Mouse (Mus musculus) heart, embryonic 10.5 days (tissue): ENCODE data around the gene Idh3b. TPM values are rescaled to one million over a fixed set of nuclear protein-coding genes. Genes with fewer than 3 reads are reported as not detected.

Source experiments
- DNase-seq: peaks from one replicate; pipeline ENCODE4 v3.0.0-alpha.2; 2017; ENCODE audit warnings: low spot score
- H3K27ac ChIP-seq: fragments of 300-500 bp; sonication (generic); 2 replicates; pipeline ENCODE4 v1.5.1; 2016; ENCODE audit warnings: mild to moderate bottlenecking
- H3K27me3 ChIP-seq: fragments of 300-500 bp; sonication (generic); 2 replicates; pipeline ENCODE4 v1.6.1; 2016; ENCODE audit warnings: mild to moderate bottlenecking; ENCODE audit not compliant: poor library complexity, insufficient read depth, severe bottlenecking
- H3K36me3 ChIP-seq: fragments of 300-500 bp; sonication (generic); 2 replicates; pipeline ENCODE4 v1.6.1; 2016; ENCODE audit warnings: mild to moderate bottlenecking, moderate library complexity
- H3K4me1 ChIP-seq: fragments of 300-500 bp; sonication (generic); 2 replicates; pipeline ENCODE4 v1.6.1; 2016; ENCODE audit warnings: mild to moderate bottlenecking
- H3K4me3 ChIP-seq: fragments of 300-500 bp; sonication (generic); 2 replicates; pipeline ENCODE4 v1.5.1; 2016; ENCODE audit warnings: mild to moderate bottlenecking, moderate library complexity
- H3K9me3 ChIP-seq: fragments of 300-500 bp; sonication (generic); 2 replicates; pipeline ENCODE4 v1.6.1; 2016; ENCODE audit warnings: mild to moderate bottlenecking, moderate library complexity
- WGBS: fragments of 180-500 bp; shearing (Covaris S2); methylation state at CpG from one replicate; pipeline ENCODE4 v1.1.7; 2016; 5-methylcytosine and 5-hydroxymethylcytosine counted together
- polyA plus RNA-seq: library from polyadenylated mRNA; unstranded; fragments of >200 nt; fragmentation: Nextera tagmentation; extraction: Ambion mirVana; gene quantifications from 2 replicates; pipeline ENCODE4 v1.2.1, GENCODE M21; 2016

Gene Idh3b
- polyA plus RNA-seq = 198 and 238 TPM in 2 replicates

- peaks cover 12% of the 10 kb centered on the region for H3K4me1 ChIP-seq
- peak; percentile 96 for DNase-seq
- WGBS = under 1% methylated on average over 51 of the region's 51 CpGs
- H3K4me3 ChIP-seq = peak within 1 kb of the TSS; percentile 98
- no peaks in the 10 kb centered on the region for H3K9me3 ChIP-seq
- H3K27ac ChIP-seq = peak within 1 kb of the TSS; percentile 96
- no peaks in the 10 kb centered on the region for H3K27me3 ChIP-seq
- peaks cover 31% of the 10 kb centered on the region for H3K36me3 ChIP-seq
Observed at GRCm38 (mm10) chr2:130283854-130284654, at the start of gene Idh3b. TSS of gene Idh3b (minus strand) at chr2:130284547.

GRCm38 (mm10) chr2:130329502-130329901, 45.2 kb upstream of the Idh3b start:
- Histone ChIP-seq H3K36me3 (no peaks in the 10 kb centered on the region), H3K27me3 (no peaks in the 10 kb centered on the region), H3K4me1 (no peaks in the 10 kb centered on the region), H3K9me3 (no peaks in the 10 kb centered on the region), H3K27ac (no peak overlapping the region), H3K4me3 (no peak overlapping the region)
- no peak for DNase-seq
- 84% methylated on average over 2 of the region's 2 CpGs for WGBS

DNA sequence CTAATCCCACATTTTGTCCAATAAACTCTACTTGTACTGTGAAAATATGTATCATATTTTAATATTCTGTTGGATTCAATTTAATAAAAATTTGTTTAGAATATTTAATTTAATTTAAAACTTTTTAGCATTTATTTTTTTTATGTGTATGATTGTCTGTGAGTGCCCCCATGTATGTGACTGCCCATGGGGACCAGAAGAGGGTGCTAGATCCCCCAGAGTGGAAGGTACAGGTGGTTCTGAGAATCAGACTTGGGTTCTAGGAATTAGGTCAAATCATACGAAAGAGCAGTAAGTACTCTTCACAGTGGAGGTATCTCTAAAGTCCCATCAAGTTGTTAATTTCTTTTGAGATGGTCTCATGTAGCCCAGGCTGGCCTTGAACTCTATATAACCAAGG, 42.7 kb upstream of the Idh3b start:
- 72% methylated on average over 1 of the region's 1 CpGs for WGBS
- H3K27me3 ChIP-seq = no peaks in the 10 kb centered on the region
- no peak for DNase-seq

GRCm38 (mm10) chr2:130303014-130303413, 18.7 kb upstream of the Idh3b start:
- 55% methylated on average over 4 of the region's 4 CpGs for WGBS
- Histone ChIP-seq H3K4me1 (no peaks in the 10 kb centered on the region), H3K36me3 (peaks cover 19% of the 10 kb centered on the region), H3K4me3 (no peak overlapping the region), H3K27me3 (peaks cover 8% of the 10 kb centered on the region), H3K27ac (no peak overlapping the region), H3K9me3 (no peaks in the 10 kb centered on the region)
- no peak for DNase-seq

More for the DNA sequence above, 42.7 kb upstream of the Idh3b start:
- Histone ChIP-seq H3K4me3 (no peak overlapping the region), H3K4me1 (no peaks in the 10 kb centered on the region), H3K36me3 (no peaks in the 10 kb centered on the region), H3K9me3 (no peaks in the 10 kb centered on the region), H3K27ac (no peak overlapping the region)

- DNase-seq = no peak
- peaks cover 58% of the 10 kb centered on the region for H3K27me3 ChIP-seq
- 69% methylated on average over 9 of the region's 9 CpGs for WGBS
Observed at GRCm38 (mm10) chr2:130297580-130297979, 13.2 kb upstream of the Idh3b start.

DNA sequence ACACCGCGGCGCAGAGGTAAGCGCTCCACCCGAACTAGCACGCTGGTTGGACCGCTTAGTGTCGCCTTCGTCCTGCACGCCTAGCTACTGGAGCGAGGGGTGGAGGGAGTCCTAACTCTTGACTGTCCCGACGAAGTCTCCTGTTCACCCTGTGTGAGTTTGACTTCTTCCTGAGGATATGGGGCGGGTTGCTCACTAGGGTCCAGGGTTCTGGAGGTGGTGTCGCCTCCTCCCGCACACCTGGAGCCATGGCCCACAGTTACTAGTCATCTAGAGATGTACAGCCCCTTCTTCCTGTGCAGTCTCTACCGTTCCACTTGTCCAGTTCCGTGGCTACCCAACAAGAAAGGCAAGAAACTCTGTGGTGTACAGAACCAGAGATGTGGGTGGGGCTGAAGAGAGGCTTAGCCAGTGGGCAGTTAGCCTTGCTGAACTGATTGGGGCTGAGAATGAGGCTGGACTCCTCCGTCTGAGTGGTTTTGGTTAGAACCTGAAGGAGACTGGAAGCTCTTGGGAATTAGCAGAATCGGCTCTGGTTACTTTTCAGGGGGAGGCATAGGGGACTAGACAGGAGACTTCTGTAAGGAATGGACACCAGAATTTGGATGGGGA, 11.9 kb upstream of the Idh3b start:
- WGBS = 2% methylated on average over 20 of the region's 20 CpGs
- Histone ChIP-seq H3K36me3 (0 out of 2 replicates have a peak, but pooled peaks cover 2% of the 10 kb centered on the region), H3K27ac (peak overlapping the region; percentile 83; the same call in 1 of the 2 replicates), H3K4me3 (peak overlapping the region; percentile 78), H3K4me1 (peaks cover 38% of the 10 kb centered on the region), H3K9me3 (no peaks in the 10 kb centered on the region), H3K27me3 (peaks cover 64% of the 10 kb centered on the region)
- no peak for DNase-seq

More at GRCm38 (mm10) chr2:130297580-130297979, 13.2 kb upstream of the Idh3b start:
- H3K4me1 ChIP-seq = peaks cover 35% of the 10 kb centered on the region
- H3K4me3 ChIP-seq = no peak overlapping the region
- no peak overlapping the region for H3K27ac ChIP-seq
- 0 out of 2 replicates have a peak, but pooled peaks cover 2% of the 10 kb centered on the region for H3K36me3 ChIP-seq
- H3K9me3 ChIP-seq = no peaks in the 10 kb centered on the region

GRCm38 (mm10) chr2:130295331-130296133, 11.2 kb upstream of the Idh3b start:
- WGBS = under 1% methylated on average over 71 of the region's 99 CpGs
- peaks cover 64% of the 10 kb centered on the region for H3K27me3 ChIP-seq
- no peak for DNase-seq

DNA sequence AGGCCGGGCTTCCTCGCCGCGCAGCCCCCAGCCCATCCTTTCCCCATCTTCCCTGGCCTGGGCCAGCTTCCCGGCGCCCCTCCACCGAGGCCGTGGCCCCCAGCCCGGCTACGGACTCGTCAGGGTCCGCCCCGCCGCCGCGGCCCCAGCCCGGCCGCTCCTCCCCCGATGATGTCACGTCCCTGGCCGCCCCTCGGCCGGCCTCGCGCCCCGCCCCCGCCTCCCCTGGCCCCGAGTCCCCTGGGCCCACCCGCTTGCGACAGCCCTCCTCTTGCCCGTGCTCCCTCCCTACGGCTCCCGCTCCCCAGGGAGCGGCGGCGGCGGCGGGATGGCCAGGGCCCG, 10.6 kb upstream of the Idh3b start, which contains the start of gene Ebf4:
TSS of gene Ebf4 (plus strand) at position 234 of the 342 bp plus-strand sequence.
- Histone ChIP-seq H3K4me3 (peak within 1 kb of the TSS; percentile 78), H3K9me3 (no peaks in the 10 kb centered on the region), H3K4me1 (peaks cover 38% of the 10 kb centered on the region), H3K27ac (peak within 1 kb of the TSS; percentile 83), H3K27me3 (peaks cover 64% of the 10 kb centered on the region), H3K36me3 (0 out of 2 replicates have a peak, but pooled peaks cover 2% of the 10 kb centered on the region)
- no peak for DNase-seq
- under 1% methylated on average over 36 of the region's 39 CpGs for WGBS

More at GRCm38 (mm10) chr2:130295331-130296133, 11.2 kb upstream of the Idh3b start:
- Histone ChIP-seq H3K27ac (peak overlapping the region; percentile 83), H3K4me1 (peaks cover 38% of the 10 kb centered on the region), H3K9me3 (no peaks in the 10 kb centered on the region), H3K4me3 (peak overlapping the region; percentile 78), H3K36me3 (0 out of 2 replicates have a peak, but pooled peaks cover 2% of the 10 kb centered on the region)

DNA sequence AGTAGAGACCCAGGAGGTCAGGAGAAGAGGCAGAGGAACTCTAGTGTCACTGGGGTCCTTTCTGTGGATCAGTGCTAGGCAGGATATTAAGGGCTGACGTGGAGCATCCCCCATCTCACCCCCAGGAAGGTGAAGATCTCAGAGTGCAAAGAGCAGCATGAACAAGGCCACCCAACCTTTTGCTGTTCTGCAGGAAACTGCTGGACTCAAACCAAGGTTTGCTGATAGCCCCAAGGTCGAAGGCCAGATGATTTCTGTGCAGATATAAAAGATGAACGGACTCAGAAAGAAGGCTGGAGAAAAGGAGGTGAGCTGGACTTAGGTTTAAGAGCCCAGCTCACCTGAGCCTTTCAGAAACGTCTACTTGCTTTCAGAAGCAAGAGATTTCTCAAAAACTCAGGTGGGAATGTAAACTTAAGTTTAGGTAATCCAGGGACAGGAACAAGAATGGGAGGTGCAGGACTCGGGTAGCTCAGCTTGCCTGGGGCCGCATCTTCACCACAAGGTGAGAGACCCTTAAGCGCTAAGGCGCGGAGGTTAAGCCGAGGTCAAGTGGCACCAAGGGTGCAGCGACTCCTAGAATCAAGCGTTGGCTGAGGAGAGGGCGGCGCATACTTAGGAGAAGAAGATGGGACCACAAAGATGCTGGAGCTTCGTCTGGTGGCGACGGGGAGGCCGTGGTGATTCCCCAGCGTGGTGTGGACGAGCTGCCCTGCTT, 10.0 kb upstream of the Idh3b start:
- H3K9me3 ChIP-seq = no peaks in the 10 kb centered on the region
- peak overlapping the region; percentile 78 for H3K4me3 ChIP-seq
- 0 out of 2 replicates have a peak, but pooled peaks cover 2% of the 10 kb centered on the region for H3K36me3 ChIP-seq
- H3K4me1 ChIP-seq = peaks cover 38% of the 10 kb centered on the region
- DNase-seq = no peak
- WGBS = 5% methylated on average over 20 of the region's 20 CpGs
- peaks cover 64% of the 10 kb centered on the region for H3K27me3 ChIP-seq
- peak overlapping the region; percentile 83 for H3K27ac ChIP-seq

DNA sequence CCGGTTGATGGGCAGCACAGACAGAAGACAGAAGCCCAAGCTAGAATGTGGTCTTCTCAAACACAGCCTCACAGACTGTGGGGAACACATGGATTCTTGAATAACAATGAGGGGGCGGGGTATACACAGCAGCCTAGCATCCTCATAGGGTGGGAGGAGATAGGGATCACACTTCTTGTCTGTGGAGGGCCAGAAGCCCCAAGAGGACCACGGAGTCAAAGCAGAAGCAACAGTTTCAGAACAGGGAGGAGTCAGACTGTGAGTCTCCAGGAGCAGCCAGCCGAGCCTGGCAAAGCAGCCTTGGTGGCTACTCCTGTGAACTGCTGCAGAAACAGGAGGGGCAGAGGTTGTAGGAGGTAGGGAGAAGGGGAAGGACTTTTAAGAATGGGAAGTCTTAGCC, 9.1 kb upstream of the Idh3b start:
- Histone ChIP-seq H3K4me3 (no peak overlapping the region), H3K9me3 (no peaks in the 10 kb centered on the region), H3K27me3 (peaks cover 63% of the 10 kb centered on the region), H3K4me1 (peaks cover 38% of the 10 kb centered on the region), H3K36me3 (0 out of 2 replicates have a peak, but pooled peaks cover 2% of the 10 kb centered on the region), H3K27ac (no peak overlapping the region)
- WGBS = 5% methylated on average over 4 of the region's 4 CpGs
- no peak for DNase-seq

DNA sequence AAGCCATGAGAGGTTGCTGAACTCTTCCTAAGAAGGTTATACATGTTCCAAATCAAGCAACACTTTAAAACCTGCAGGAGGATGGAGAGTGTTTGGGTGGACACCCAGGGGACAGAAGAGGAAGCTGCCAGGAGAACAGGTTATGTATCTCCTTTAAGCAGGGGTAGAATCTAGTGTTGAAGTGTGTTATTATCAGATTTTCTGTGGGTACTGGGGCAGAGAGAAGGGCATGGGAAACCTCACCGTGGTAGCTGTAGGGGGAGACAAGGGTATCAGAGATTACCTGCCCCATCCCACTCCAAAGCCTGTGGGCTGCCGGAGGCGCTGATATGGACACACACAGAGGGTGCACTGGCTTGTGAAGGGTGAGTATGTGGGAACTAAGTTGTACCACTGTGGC, 8.7 kb upstream of the Idh3b start:
- peaks cover 58% of the 10 kb centered on the region for H3K27me3 ChIP-seq
- 0 out of 2 replicates have a peak, but pooled peaks cover 2% of the 10 kb centered on the region for H3K36me3 ChIP-seq
- peaks cover 38% of the 10 kb centered on the region for H3K4me1 ChIP-seq
- WGBS = 28% methylated on average over 3 of the region's 3 CpGs
- no peak for DNase-seq
- no peaks in the 10 kb centered on the region for H3K9me3 ChIP-seq
- no peak overlapping the region for H3K27ac ChIP-seq
- no peak overlapping the region for H3K4me3 ChIP-seq

GRCm38 (mm10) chr2:130291434-130291833, 7.1 kb upstream of the Idh3b start:
- WGBS = 12% methylated on average over 8 of the region's 8 CpGs
- Histone ChIP-seq H3K27me3 (peaks cover 42% of the 10 kb centered on the region), H3K4me1 (peaks cover 31% of the 10 kb centered on the region), H3K4me3 (no peak overlapping the region), H3K36me3 (0 out of 2 replicates have a peak, but pooled peaks cover 2% of the 10 kb centered on the region), H3K27ac (no peak overlapping the region), H3K9me3 (no peaks in the 10 kb centered on the region)
- DNase-seq = peak; percentile 87
